Mouse (Mus musculus): ENCODE data around the gene Gm10282.

- TF ChIP-seq CTCF (IDR thresholded peaks at IDR 0.05; ENCODE audit: low read depth): no peak
- no peak for TF ChIP-seq EP300 (optimal IDR thresholded peaks at IDR 0.05)
These were observed 19.1 kb upstream of the Gm10282 start for GRCm38 (mm10) chr8:72324036-72324706.

Measured in stomach, postnatal 0 days (tissue).